Mouse (Mus musculus) hindbrain, embryonic 16.5 days (tissue): Measurements from ENCODE around the gene Mtmr11. TPM values are rescaled to one million over a fixed set of nuclear protein-coding genes. Genes with fewer than 3 reads are reported as not detected.

ENCODE experiments used
- ATAC-seq: fragments of 200-750 bp; cut with Nextera tagmentation; 2 replicates; pipeline ENCODE4 v1.8.0; 2017; ENCODE audit warnings: moderate TSS enrichment, moderate library complexity
- H3K27ac ChIP-seq: fragments of 300-500 bp; sonication (generic); 2 replicates; pipeline ENCODE4 v1.5.1; 2014; ENCODE audit warnings: low read depth, mild to moderate bottlenecking, control low read depth, low read length, moderate library complexity
- H3K27me3 ChIP-seq: fragments of 300-500 bp; sonication (generic); replicated peaks from 2 replicates; pipeline ENCODE4 v1.6.1; 2014; ENCODE audit warnings: low read length; ENCODE audit not compliant: control insufficient read depth, insufficient read depth
- H3K36me3 ChIP-seq: fragments of 300-500 bp; sonication (generic); 2 replicates; pipeline ENCODE4 v1.6.1; 2014; ENCODE audit warnings: mild to moderate bottlenecking, low read length, moderate library complexity, mixed read lengths; ENCODE audit not compliant: control insufficient read depth, insufficient read depth
- H3K4me1 ChIP-seq: fragments of 300-500 bp; sonication (generic); 2 replicates; pipeline ENCODE4 v1.6.1; 2014; ENCODE audit warnings: low read depth, low read length; ENCODE audit not compliant: control insufficient read depth, insufficient read depth
- H3K4me2 ChIP-seq: fragments of 300-500 bp; sonication (generic); 2 replicates; pipeline ENCODE4 v1.6.1; 2014; ENCODE audit warnings: mild to moderate bottlenecking, low read length, control low read depth, moderate library complexity
- H3K4me3 ChIP-seq: fragments of 300-500 bp; sonication (generic); 2 replicates; pipeline ENCODE4 v1.5.1; 2014; ENCODE audit warnings: mild to moderate bottlenecking, low read length, control low read depth, moderate library complexity
- H3K9ac ChIP-seq: fragments of 300-500 bp; sonication (generic); 2 replicates; pipeline ENCODE4 v1.6.1; 2014; ENCODE audit warnings: low read depth, mild to moderate bottlenecking, control low read depth, low read length, moderate library complexity
- H3K9me3 ChIP-seq: fragments of 300-500 bp; sonication (generic); 2 replicates; pipeline ENCODE4 v1.6.1; 2014; ENCODE audit warnings: mild to moderate bottlenecking, low read length, moderate library complexity; ENCODE audit not compliant: control insufficient read depth
- WGBS: fragments of 180-500 bp; shearing (Covaris S2); extraction: QIAGEN DNeasy Blood & Tissue Kit; methylation state at CpG from one replicate; pipeline ENCODE4 v1.1.7; 2014; 5-methylcytosine and 5-hydroxymethylcytosine counted together
- polyA plus RNA-seq: library from polyadenylated mRNA; unstranded; fragments of >200 nt; fragmentation: Nextera tagmentation; extraction: Ambion mirVana; gene quantifications from 2 replicates; pipeline ENCODE4 v1.2.1, GENCODE M21; 2015

The Mtmr11 gene
- polyA plus RNA-seq = 12.7 and 13.9 TPM in 2 replicates

- ATAC-seq = peak; percentile 58
- peak within 1 kb of the TSS; percentile 73 for H3K27ac ChIP-seq
- peak within 1 kb of the TSS; percentile 66 for H3K9ac ChIP-seq
- H3K36me3 ChIP-seq = no peaks in the 10 kb centered on the region
- H3K4me1 ChIP-seq = peaks cover 9% of the 10 kb centered on the region
- H3K4me3 ChIP-seq = peak within 1 kb of the TSS; percentile 40
- H3K4me2 ChIP-seq = peak within 1 kb of the TSS; percentile 97
- no peaks in the 10 kb centered on the region for H3K27me3 ChIP-seq
- H3K9me3 ChIP-seq = no peaks in the 10 kb centered on the region
- WGBS = 4% methylated on average over 15 of the region's 16 CpGs
These were observed at the start of gene Mtmr11 for GRCm38 (mm10) chr3:96161869-96162840. Gene Mtmr11, plus strand, starts transcription at chr3:96162004.

DNA sequence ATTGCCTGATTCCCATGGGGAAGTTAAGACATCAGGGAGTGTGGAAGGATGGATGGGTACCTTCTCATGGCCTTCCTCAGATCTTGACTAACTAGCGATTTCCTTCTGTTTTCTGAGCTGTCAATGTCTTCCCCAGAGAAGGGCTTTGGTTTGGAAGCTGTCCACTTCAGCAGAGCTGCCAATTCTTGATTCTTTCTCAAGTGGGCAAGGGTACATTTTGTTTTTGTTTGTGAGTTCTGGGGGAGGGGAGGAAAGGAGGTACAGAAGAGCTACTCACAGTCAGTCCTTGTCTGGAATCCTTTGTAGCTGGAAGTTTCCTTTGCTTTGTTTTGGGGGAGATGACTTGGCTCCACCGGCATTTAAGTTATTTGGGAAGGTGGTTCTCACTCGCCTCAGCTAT is 48.6 kb upstream of the Mtmr11 start:
- Histone ChIP-seq H3K27ac (no peak overlapping the region), H3K9me3 (no peaks in the 10 kb centered on the region), H3K4me1 (no peaks in the 10 kb centered on the region), H3K4me2 (no peak overlapping the region), H3K36me3 (no peaks in the 10 kb centered on the region), H3K4me3 (no peak overlapping the region), H3K27me3 (no peaks in the 10 kb centered on the region), H3K9ac (no peak overlapping the region)
- WGBS = 57% methylated on average over 3 of the region's 3 CpGs
- ATAC-seq = no peak

DNA sequence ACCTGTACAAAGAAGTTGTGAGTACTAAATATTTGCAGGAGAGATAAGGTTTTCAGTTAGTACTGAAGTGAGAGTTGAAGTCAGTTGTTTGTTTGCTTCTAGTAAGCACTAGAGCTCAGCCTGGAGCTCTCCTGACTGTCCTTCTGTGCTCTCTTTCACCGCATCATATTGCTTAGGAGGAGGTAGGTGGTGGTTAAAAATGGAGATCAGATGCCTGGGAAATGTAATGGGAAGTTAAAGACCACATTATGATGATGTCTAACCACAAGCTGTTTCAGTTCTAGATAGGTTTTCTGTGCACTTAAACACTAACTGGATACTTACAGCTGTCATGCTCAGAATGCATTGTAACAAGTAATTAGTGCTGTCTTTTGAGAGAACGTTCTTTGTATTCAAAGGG is 43.7 kb upstream of the Mtmr11 start:
- Histone ChIP-seq H3K27me3 (no peaks in the 10 kb centered on the region), H3K4me3 (no peak overlapping the region), H3K4me2 (no peak overlapping the region), H3K36me3 (no peaks in the 10 kb centered on the region), H3K4me1 (no peaks in the 10 kb centered on the region), H3K9me3 (no peaks in the 10 kb centered on the region), H3K27ac (no peak overlapping the region), H3K9ac (no peak overlapping the region)
- no peak for ATAC-seq
- 83% methylated on average over 2 of the region's 2 CpGs for WGBS

- WGBS = 93% methylated on average over 2 of the region's 2 CpGs
These were observed 43.1 kb upstream of the Mtmr11 start for GRCm38 (mm10) chr3:96118702-96119101.

GRCm38 (mm10) chr3:96124235-96124634 is 37.6 kb upstream of the Mtmr11 start:
- Histone ChIP-seq H3K27ac (no peak overlapping the region), H3K36me3 (no peaks in the 10 kb centered on the region), H3K4me1 (no peaks in the 10 kb centered on the region), H3K4me2 (no peak overlapping the region), H3K4me3 (no peak overlapping the region), H3K27me3 (no peaks in the 10 kb centered on the region), H3K9me3 (no peaks in the 10 kb centered on the region), H3K9ac (no peak overlapping the region)
- ATAC-seq = no peak
- WGBS = 91% methylated on average over 5 of the region's 5 CpGs

More at GRCm38 (mm10) chr3:96118702-96119101, 43.1 kb upstream of the Mtmr11 start:
- Histone ChIP-seq H3K27me3 (no peaks in the 10 kb centered on the region), H3K9ac (no peak overlapping the region), H3K4me3 (no peak overlapping the region), H3K4me2 (no peak overlapping the region), H3K4me1 (no peaks in the 10 kb centered on the region), H3K9me3 (no peaks in the 10 kb centered on the region), H3K27ac (no peak overlapping the region), H3K36me3 (no peaks in the 10 kb centered on the region)
- no peak for ATAC-seq

DNA sequence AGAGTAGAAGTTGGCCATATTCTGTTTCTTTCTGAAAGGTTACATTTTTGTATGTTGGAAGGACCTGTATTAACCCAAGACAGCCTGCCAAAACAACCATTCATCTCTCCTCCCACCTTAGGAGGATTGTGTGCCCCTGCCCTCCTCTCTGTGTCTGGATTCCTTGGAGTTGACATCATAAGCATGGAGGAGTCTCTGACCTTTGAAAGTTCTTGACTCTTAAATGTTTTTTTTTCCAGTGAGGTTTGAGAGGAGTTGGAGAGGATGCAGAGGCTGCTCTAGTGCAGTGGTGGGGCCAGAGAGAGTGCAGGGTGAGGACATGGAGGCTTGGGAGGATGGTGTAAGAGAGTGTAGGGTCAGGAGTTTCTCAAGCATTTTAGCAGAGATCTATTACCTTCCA is 33.7 kb upstream of the Mtmr11 start:
- no peak overlapping the region for H3K4me3 ChIP-seq
- no peak for ATAC-seq
- no peaks in the 10 kb centered on the region for H3K4me1 ChIP-seq
- H3K4me2 ChIP-seq = no peak overlapping the region
- H3K27me3 ChIP-seq = no peaks in the 10 kb centered on the region
- no peak overlapping the region for H3K27ac ChIP-seq
- H3K36me3 ChIP-seq = no peaks in the 10 kb centered on the region
- no peak overlapping the region for H3K9ac ChIP-seq
- H3K9me3 ChIP-seq = no peaks in the 10 kb centered on the region

DNA sequence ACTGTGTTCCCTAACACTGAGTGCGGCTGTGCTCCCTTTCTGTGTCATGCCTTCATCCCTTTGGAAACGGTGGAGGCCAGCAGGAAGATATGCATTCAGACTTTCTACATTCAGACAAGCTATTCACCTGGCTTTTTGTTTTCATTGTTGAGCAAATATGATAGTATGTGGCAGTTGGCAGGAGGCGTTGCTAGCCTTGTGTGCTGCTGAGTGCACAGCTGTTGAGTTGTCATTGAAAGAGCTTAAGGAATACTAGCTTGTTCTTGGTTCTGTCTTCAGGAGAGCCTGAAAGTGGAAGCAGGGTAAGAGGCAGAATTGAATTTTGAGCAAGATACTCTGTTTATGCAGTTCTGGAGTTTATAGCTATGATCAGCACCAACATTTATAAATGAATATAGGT is 29.3 kb upstream of the Mtmr11 start:
- Histone ChIP-seq H3K27ac (no peak overlapping the region), H3K4me2 (no peak overlapping the region), H3K4me3 (no peak overlapping the region), H3K9me3 (no peaks in the 10 kb centered on the region), H3K36me3 (no peaks in the 10 kb centered on the region; the same call in 1 of the 2 replicates), H3K27me3 (no peaks in the 10 kb centered on the region), H3K9ac (no peak overlapping the region), H3K4me1 (no peaks in the 10 kb centered on the region)
- WGBS = 86% methylated on average over 3 of the region's 3 CpGs
- ATAC-seq = no peak

DNA sequence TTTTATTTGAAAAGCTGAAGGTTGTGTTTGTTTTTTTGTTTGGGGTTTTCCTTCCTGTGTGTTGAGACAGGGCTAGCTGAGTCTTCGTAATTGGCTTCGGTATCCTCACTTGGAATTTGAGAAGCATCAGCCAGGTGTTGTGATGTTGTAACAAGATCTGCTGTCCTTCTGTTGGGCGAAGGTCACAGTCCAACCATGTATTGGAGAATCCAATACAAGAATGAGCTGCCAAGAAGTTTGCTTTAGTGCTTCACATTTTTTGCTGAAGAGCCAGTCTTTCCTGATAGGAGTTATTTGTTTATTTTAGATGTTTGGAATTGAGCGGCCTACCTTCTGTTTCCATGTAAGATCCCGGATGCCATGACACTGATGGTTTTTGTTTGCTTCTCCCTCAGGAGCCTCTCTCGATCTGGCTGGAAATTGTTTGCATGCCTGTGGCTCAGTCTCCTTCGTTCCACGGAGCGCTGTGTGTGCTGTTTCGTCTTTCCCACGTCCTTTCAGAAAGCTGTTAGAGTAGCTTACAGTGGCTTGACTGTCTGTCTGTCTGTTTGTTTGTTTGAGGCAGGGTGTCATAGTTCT is 28.4 kb upstream of the Mtmr11 start:
- H3K27me3 ChIP-seq = no peaks in the 10 kb centered on the region
- H3K27ac ChIP-seq = no peak overlapping the region
- ATAC-seq = no peak
- H3K9ac ChIP-seq = no peak overlapping the region
- whole genome bisulfite sequencing = 76% methylated on average over 11 of the region's 11 CpGs
- H3K4me3 ChIP-seq = no peak overlapping the region
- no peaks in the 10 kb centered on the region for H3K4me1 ChIP-seq
- H3K9me3 ChIP-seq = no peaks in the 10 kb centered on the region
- no peak overlapping the region for H3K4me2 ChIP-seq
- no peaks in the 10 kb centered on the region; the same call in 1 of the 2 replicates for H3K36me3 ChIP-seq

DNA sequence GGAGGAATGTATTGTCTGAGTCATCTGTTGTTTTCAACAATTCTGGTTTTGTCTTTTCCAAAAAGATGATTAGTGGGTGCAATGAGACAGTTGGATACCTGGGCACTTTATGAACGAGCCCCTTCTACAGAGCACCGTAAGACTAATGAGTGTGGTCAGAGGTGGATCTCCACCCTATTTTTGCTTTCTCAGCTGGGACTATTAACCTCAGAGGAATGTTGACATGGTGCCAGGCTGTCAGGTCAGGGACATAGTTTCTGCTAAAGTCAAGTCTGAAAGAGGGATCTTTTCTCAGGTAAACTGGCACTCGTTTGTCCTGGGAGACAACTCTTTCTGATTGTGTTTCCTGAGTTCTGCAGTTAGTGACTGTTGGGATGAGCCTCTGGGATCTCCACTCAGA is 26.8 kb upstream of the Mtmr11 start:
- Histone ChIP-seq H3K9ac (no peak overlapping the region), H3K36me3 (no peaks in the 10 kb centered on the region; the same call in 1 of the 2 replicates), H3K4me2 (no peak overlapping the region), H3K4me1 (no peaks in the 10 kb centered on the region), H3K27ac (no peak overlapping the region), H3K9me3 (no peaks in the 10 kb centered on the region), H3K4me3 (no peak overlapping the region), H3K27me3 (no peaks in the 10 kb centered on the region)
- 81% methylated on average over 3 of the region's 3 CpGs for WGBS
- ATAC-seq = no peak
